Mouse (Mus musculus) gastrocnemius, postnatal 36 days (tissue): ENCODE measurements around the gene Dnttip2. TPM values are rescaled to one million over a fixed set of nuclear protein-coding genes. Genes with fewer than 3 reads are reported as not detected.
A peak's percentile ranks its signal among the peaks of the same experiment; 100 is the strongest.

Source experiments
- DNase-seq, 2 experiments: peaks; one replicate each; pipeline ENCODE4 v3.0.0; 2022
- intact Hi-C: fragments of 180-260 bp; cut with DNase I; formaldehyde crosslinking; loops from one replicate; pipeline ENCODE4 v1.15.1; 2025
- microRNA-seq, 2 experiments: library from miRNA; unstranded; fragments of <30 nt; microRNA quantifications; one replicate each; pipeline ENCODE4 v1.2.0; 2021
- total RNA-seq, 2 experiments: library from RNA; stranded (reverse); gene quantifications; 2 replicates each; pipeline ENCODE4 v1.2.3; 2021

Dnttip2 gene
- total RNA-seq, 2 experiments from 2014 or later = 18.9 to 27.1 TPM

DNA sequence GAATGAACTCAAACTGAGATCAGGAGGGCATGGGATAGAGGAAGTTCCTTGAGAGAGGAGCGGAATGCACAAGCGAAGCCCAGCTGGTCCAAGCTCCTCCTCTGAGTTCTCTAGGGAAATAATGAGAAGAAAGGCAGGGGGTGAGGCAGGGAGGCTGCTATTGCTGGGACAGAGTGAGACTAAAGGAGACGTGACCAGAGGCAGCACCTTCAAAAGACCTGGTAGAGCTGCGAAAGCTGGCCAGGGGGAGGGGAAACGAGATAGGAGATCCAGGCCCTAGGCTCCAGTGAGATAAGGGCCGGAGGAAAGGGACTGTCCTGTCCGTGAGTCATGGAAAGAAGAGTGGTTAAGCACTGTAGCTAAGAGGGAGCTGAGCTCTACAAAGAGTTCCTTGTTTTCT is 39.7 kb downstream of the Dnttip2 start:
- intact Hi-C loops = loop anchor here (5.0 kb wide), 1 partner anchor 68 kb away; no protein-coding TSS in a partner anchor
- no peak for DNase-seq

DNA sequence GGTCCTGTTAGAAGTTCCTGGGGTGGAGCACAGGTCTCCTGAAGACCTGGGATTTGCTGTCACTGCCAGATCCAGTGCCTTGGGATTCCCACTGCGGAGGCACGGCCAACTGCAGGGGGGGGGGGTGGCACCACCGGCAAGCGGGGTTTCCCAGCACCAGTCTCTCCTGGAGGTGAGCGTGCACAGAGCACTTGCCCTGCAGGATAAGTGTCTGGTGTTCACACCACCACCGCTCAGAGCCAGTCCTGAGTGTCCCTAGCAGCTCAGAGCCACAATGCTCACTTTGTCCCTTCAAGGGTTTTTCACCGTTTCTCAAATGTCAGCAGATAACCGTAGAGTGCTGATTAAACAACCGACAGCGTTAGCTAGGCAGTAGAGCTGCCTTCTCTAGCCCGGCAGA is 42.4 kb downstream of the Dnttip2 start:
- no peak for DNase-seq
- intact Hi-C loops = no loop called here

DNA sequence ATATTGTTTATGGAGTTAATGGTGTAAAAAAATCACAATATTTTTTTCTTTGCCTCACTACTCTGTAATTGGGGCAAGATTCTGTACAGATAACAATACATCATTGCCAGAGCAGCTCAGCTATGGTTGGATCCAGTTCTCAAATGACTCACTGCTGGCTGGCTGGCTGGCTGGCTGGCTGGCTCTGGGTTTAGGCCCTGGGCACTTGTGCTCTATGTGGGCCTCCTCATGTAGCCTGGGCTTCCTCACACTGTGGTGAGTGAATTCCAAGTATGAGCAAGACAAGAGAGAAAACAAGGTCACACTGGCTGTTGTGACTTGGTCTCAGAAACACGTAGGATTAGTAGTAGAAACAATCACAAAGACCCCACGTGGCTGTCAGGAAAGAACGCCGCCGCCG is 43.2 kb downstream of the Dnttip2 start:
- DNase-seq = peak in 1 of 2 experiments; percentile 33
- intact Hi-C loops = no loop called here

DNA sequence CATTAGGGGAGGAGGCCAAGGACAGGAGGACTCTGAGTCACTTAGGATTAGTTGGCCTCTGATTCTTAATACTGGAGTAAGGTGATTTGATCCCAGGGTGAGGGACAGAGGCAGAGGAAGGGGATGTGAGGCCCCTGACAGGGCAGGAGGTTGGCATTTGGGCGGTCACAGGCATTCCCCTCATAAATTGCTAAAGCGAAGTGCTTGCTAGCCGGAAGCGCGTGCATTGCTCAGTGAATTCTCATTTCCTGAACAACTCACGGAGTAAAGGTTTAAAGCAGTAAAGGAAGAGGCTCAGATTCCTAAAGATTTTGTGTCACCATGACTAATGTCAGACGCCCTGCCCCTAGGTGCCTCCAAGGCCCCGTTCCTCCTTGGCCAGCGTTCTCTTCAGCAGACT is 48.0 kb downstream of the Dnttip2 start:
- no peak for DNase-seq
- intact Hi-C loops = no loop called here

DNA sequence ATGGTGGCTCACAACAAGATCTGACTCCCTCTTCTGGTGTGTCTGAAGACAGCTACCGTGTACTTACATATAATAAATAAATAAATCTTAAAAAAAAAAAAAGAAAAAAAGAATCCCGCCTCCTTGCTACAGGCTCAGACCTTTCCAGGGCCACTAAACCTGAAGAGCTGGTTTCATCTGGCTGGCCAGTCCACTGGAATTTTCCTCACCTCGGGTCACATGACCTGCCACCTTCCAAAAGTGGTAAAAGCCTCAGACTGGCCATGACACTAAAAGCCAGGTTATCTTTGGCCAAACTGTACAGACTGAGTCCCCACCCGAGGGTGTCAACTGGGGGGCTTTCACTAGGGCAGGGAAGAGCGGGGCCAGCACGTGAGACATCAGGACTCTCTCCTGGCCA is 49.7 kb downstream of the Dnttip2 start:
- intact Hi-C loops = no loop called here

DNA sequence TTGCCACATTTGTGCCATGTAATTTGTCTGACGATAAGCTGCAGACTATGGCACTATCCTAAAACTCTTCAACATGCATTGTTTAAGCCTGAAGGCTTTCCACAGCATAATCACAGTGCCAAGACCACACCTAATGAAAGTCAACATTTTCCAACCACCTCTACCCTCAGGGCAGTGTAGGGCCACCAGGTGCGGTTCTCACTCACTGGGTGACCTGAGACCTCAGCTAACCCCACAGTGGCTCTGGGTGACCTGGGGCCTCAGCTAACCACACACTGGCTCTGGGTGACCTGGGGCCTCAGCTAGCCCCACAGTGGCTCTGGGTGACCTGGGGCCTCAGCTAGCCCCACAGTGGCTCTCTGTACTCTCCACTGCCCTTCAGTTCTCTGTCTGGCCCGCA is 50.3 kb downstream of the Dnttip2 start:
- DNase-seq = no peak

More for the DNA sequence above, 49.7 kb downstream of the Dnttip2 start:
- DNase-seq = no peak

DNA sequence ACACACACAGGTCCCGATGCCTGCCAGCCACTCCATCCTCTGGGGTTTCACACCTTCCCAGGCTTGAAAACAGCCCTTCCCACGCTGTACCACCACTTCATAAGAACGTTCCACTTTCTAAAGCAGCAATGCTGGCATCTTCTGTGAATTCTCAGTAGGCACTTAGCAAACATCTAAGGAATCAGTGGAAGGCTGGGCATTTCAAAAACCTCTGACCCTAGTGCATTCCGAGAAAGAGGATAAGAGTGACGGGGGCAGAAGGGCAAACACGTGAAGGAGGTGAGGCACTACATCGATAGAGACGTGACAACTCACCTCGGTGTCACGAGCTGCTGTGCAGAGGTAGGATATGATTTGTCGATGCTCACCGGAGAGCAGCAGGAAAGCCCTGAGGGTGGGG is 56.3 kb downstream of the Dnttip2 start:
- intact Hi-C loops = no loop called here
- no peak for DNase-seq

More for the DNA sequence above, 50.3 kb downstream of the Dnttip2 start:
- intact Hi-C loops = no loop called here

DNA sequence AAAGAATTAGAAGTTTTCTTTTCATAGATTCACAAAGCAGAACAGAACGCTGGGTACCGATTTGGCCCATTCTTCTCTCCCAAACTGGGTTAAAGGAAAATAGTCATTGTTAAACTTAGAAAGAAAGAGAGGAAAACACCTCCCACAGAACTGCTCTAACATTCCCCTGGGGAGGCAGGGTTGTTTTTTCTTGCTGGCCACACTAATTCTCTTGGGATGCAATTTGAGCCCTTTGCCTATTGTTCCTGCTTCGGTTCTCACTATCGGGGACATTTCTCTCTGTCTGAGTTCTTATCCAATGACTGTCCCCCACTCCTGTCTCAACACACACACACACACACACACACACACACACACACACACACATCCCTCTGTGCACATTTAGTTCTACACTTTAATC is 59.3 kb downstream of the Dnttip2 start:
- no peak for DNase-seq
- intact Hi-C loops = no loop called here

DNA sequence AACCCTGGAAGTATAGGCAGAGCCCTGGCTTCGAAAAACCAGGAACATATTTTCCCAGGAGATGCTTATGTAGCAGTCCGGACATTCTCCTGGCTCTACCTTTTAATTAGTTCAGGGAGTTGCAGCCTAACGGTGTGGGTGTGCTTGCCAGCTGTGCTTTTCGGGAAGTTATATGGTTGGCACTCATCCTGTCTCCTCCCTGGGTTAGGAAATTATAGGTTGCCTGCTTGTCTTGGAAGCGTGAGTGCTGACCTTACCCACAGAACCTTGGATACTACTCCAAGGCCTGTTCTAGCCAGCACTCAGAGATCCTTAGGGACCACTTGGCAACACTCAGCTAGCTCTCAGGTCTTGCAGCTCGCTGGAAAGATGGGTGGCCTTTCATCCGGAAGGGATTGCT is 59.7 kb downstream of the Dnttip2 start:
- intact Hi-C loops = no loop called here
- no peak for DNase-seq

DNA sequence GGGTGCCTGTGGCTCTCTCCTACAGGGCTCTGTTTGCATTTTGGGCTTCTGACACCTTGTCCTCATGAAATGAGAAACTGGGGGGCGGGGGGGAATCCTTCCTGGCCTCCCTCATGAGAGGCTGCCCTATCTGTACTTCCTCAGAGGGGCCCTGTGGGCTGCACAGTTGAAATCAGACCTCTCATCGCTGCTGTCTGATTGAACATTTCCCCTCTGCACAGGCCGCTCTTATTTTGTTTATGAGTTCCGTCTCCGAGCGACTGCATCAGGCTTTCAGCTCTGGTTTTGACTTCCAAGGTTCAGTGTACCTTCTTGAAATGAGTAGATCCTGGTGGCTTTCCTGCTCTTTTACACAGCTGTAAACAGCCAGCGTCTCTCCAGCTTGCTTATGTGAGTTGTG is 60.2 kb downstream of the Dnttip2 start:
- intact Hi-C loops = no loop called here
- DNase-seq = no peak

Small RNA genes lying within 50 kb of the gene (microRNA-seq; reads per million reads assigned to microRNA genes)
- gene Gm22903 (0 reads per million in 2 experiments), gene Mir760 (4.7 to 5.9 reads per million in 2 experiments)

Other genes with a start within 250 kb of the Dnttip2 start
- gene Abca4, start 229.9 kb upstream of the Dnttip2 start, total RNA-seq = 1 to 10 TPM in 1 of 2 experiments, under 1 TPM in 1; 0.79 to 1.2 TPM
- 10 to 100 TPM; 32.2 to 47.4 TPM for gene Gclm, start 28.8 kb upstream of the Dnttip2 start, total RNA-seq
- gene Bcar3, start 19.7 kb downstream of the Dnttip2 start, total RNA-seq = 1 to 10 TPM; 3.6 to 4.4 TPM